Mouse (Mus musculus) cerebellum, adult 2 months (tissue): ENCODE measurements around the gene Plagl1.

Experiments used
- CTCF ChIP-seq: fragments of 200-500 bp; IDR thresholded peaks from 2 replicates; pipeline ENCODE4 v1.5.1; 2011; ENCODE audit warnings: low read depth, mild to moderate bottlenecking, control low read depth, low read length, moderate library complexity, borderline replicate concordance; ENCODE audit not compliant: insufficient read depth
- POLR2A ChIP-seq: fragments of 200-500 bp; IDR thresholded peaks from 2 replicates; pipeline ENCODE4 v1.6.1; 2011; ENCODE audit warnings: low read length, control low read depth, borderline replicate concordance; ENCODE audit not compliant: insufficient read depth

GRCm38 (mm10) chr10:13160913-13161312 lies 100.6 kb downstream of the Plagl1 start:
- TF ChIP-seq CTCF (no peak), POLR2A (no peak)
